Mouse (Mus musculus): ENCODE measurements around the gene March4. TPM values are rescaled to one million over a fixed set of nuclear protein-coding genes. Genes with fewer than 3 reads are reported as not detected.

The March4 gene
- polyA plus RNA-seq, 2 experiments: not detected

- ATAC-seq (ENCODE audit: insufficient read depth) (no peak), DNase-seq (ENCODE audit: low read depth in 3 of 3, low spot score in 3 of 3) (no peak)
- WGBS (ENCODE audit: insufficient replicate concordance): 56% methylated on average over 8 of the region's 8 CpGs
- TF ChIP-seq CTCF (IDR thresholded peaks at IDR 0.05; ENCODE audit: low read depth): no peak
- no peaks in the 10 kb centered on the region for H3K9me3 ChIP-seq (ENCODE audit: control insufficient read depth, low read length)
- H3K9ac ChIP-seq (replicated peaks): no peak overlapping the region
- H3K4me3 ChIP-seq (ENCODE audit: insufficient read depth in 1 of 2, low read depth in 2 of 2, low read length in 2 of 2): no peak overlapping the region
- H3K4me2 ChIP-seq (ENCODE audit: low read depth): no peak overlapping the region
- H3K4me1 ChIP-seq (replicated peaks; ENCODE audit: control insufficient read depth in 2 of 2, insufficient read depth in 2 of 2, low read length in 1 of 2): peaks cover 0 to 2% of the 10 kb centered on the region in 2 experiments; a peak in 2 of 4 replicates
- no peak overlapping the region for H3K27ac ChIP-seq
- H3K27me3 ChIP-seq (ENCODE audit: control insufficient read depth, insufficient read depth, low read length): no peaks in the 10 kb centered on the region
- H3K36me3 ChIP-seq (replicated peaks; ENCODE audit: control insufficient read depth, insufficient read depth, low read depth): no peaks in the 10 kb centered on the region
Measured at GRCm38 (mm10) chr1:72418744-72419655, 117.7 kb downstream of the March4 start.

GRCm38 (mm10) chr1:72414561-72415253 lies 122.0 kb downstream of the March4 start:
- no peaks in the 10 kb centered on the region for H3K9me3 ChIP-seq (ENCODE audit: control insufficient read depth, low read length)
- TF ChIP-seq EP300 (IDR thresholded peaks at IDR 0.05; ENCODE audit: low read depth): no peak
- no peak for TF ChIP-seq CTCF (IDR thresholded peaks at IDR 0.05; ENCODE audit: low read depth)
- H3K9ac ChIP-seq (replicated peaks): no peak overlapping the region
- DNase-seq (ENCODE audit: low read depth in 3 of 3, low spot score in 3 of 3) (no peak), ATAC-seq (ENCODE audit: insufficient read depth) (no peak)
- WGBS (ENCODE audit: insufficient replicate concordance): 68% methylated on average over 8 of the region's 8 CpGs
- H3K27me3 ChIP-seq (ENCODE audit: control insufficient read depth, insufficient read depth, low read length): no peaks in the 10 kb centered on the region
- H3K4me3 ChIP-seq (ENCODE audit: insufficient read depth in 1 of 2, low read depth in 2 of 2, low read length in 2 of 2): no peak overlapping the region
- no peak overlapping the region for H3K4me2 ChIP-seq (ENCODE audit: low read depth)
- no peaks in the 10 kb centered on the region for H3K4me1 ChIP-seq (replicated peaks; ENCODE audit: control insufficient read depth in 2 of 2, insufficient read depth in 2 of 2, low read length in 1 of 2)
- no peaks in the 10 kb centered on the region for H3K36me3 ChIP-seq (replicated peaks; ENCODE audit: control insufficient read depth, insufficient read depth, low read depth)
- no peak overlapping the region for H3K27ac ChIP-seq

DNA sequence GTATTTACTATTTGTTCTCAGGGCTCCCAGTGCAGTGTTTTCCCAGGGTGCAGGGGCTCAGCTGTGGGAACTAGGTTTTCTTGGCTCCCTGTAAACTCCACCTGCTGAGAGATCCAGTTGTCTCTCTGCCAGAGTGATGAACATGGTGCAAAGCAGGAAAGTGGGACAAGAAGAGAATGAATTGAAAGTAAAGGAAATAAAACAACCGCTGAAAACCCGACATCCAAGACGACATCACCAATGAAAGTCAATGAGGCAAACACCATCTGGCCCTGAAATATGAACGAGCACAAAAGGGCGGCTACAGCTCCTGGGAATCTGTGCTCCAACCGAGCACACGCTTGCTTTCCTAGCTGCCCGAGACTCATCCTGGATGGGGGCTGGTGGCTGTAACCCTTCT lies 122.6 kb downstream of the March4 start:
- no peak overlapping the region for H3K27ac ChIP-seq
- no peak for ATAC-seq (ENCODE audit: insufficient read depth)
- 75% methylated on average over 8 of the region's 8 CpGs for WGBS (ENCODE audit: insufficient replicate concordance)

GRCm38 (mm10) chr1:72413205-72413604 lies 123.5 kb downstream of the March4 start:
- Histone ChIP-seq H3K9ac (replicated peaks) (no peak overlapping the region), H3K27ac (no peak overlapping the region), H3K4me2 (ENCODE audit: low read depth) (no peak overlapping the region), H3K4me3 (ENCODE audit: insufficient read depth in 1 of 2, low read depth in 2 of 2, low read length in 2 of 2) (no peak overlapping the region), H3K4me1 (replicated peaks; ENCODE audit: control insufficient read depth in 2 of 2, insufficient read depth in 2 of 2, low read length in 1 of 2) (no peaks in the 10 kb centered on the region), H3K9me3 (ENCODE audit: control insufficient read depth, low read length) (no peaks in the 10 kb centered on the region), H3K36me3 (replicated peaks; ENCODE audit: control insufficient read depth, insufficient read depth, low read depth) (no peaks in the 10 kb centered on the region), H3K27me3 (ENCODE audit: control insufficient read depth, insufficient read depth, low read length) (no peaks in the 10 kb centered on the region)
- WGBS (ENCODE audit: insufficient replicate concordance): 60% methylated on average over 8 of the region's 8 CpGs
- DNase-seq (ENCODE audit: low read depth in 3 of 3, low spot score in 3 of 3): no peak
- no peak for ATAC-seq (ENCODE audit: insufficient read depth)
- TF ChIP-seq EP300 (IDR thresholded peaks at IDR 0.05; ENCODE audit: low read depth) (no peak), CTCF (IDR thresholded peaks at IDR 0.05; ENCODE audit: low read depth) (no peak)

More for the DNA sequence above, 122.6 kb downstream of the March4 start:
- Histone ChIP-seq H3K4me3 (ENCODE audit: insufficient read depth in 1 of 2, low read depth in 2 of 2, low read length in 2 of 2) (no peak overlapping the region), H3K9ac (replicated peaks) (no peak overlapping the region), H3K27me3 (ENCODE audit: control insufficient read depth, insufficient read depth, low read length) (no peaks in the 10 kb centered on the region), H3K36me3 (replicated peaks; ENCODE audit: control insufficient read depth, insufficient read depth, low read depth) (no peaks in the 10 kb centered on the region), H3K4me1 (replicated peaks; ENCODE audit: control insufficient read depth in 2 of 2, insufficient read depth in 2 of 2, low read length in 1 of 2) (no peaks in the 10 kb centered on the region), H3K4me2 (ENCODE audit: low read depth) (no peak overlapping the region), H3K9me3 (ENCODE audit: control insufficient read depth, low read length) (no peaks in the 10 kb centered on the region)
- TF ChIP-seq EP300 (IDR thresholded peaks at IDR 0.05; ENCODE audit: low read depth): no peak
- no peak for TF ChIP-seq CTCF (IDR thresholded peaks at IDR 0.05; ENCODE audit: low read depth)
- no peak for DNase-seq (ENCODE audit: low read depth in 3 of 3, low spot score in 3 of 3)

- Histone ChIP-seq H3K4me2 (ENCODE audit: low read depth) (no peak overlapping the region), H3K36me3 (replicated peaks; ENCODE audit: control insufficient read depth, insufficient read depth, low read depth) (no peaks in the 10 kb centered on the region), H3K27me3 (ENCODE audit: control insufficient read depth, insufficient read depth, low read length) (no peaks in the 10 kb centered on the region), H3K4me1 (replicated peaks; ENCODE audit: control insufficient read depth in 2 of 2, insufficient read depth in 2 of 2, low read length in 1 of 2) (no peaks in the 10 kb centered on the region), H3K9me3 (ENCODE audit: control insufficient read depth, low read length) (no peaks in the 10 kb centered on the region), H3K27ac (no peak overlapping the region), H3K9ac (replicated peaks) (no peak overlapping the region), H3K4me3 (ENCODE audit: insufficient read depth in 1 of 2, low read depth in 2 of 2, low read length in 2 of 2) (no peak overlapping the region)
- DNase-seq (ENCODE audit: low read depth in 3 of 3, low spot score in 3 of 3) (no peak), ATAC-seq (ENCODE audit: insufficient read depth) (no peak)
- TF ChIP-seq EP300 (IDR thresholded peaks at IDR 0.05; ENCODE audit: low read depth): no peak
- no peak for TF ChIP-seq CTCF (IDR thresholded peaks at IDR 0.05; ENCODE audit: low read depth)
- 72% methylated on average over 8 of the region's 8 CpGs for WGBS (ENCODE audit: insufficient replicate concordance)
Measured at GRCm38 (mm10) chr1:72411108-72411507, 125.6 kb downstream of the March4 start.
